Mouse (Mus musculus) small intestine, adult 2 months (tissue): Measurements from ENCODE around the gene Klhl20. TPM values are rescaled to one million over a fixed set of nuclear protein-coding genes. Genes with fewer than 3 reads are reported as not detected.
"Not testable (repeated sequence)": the region's sequence is repeated elsewhere in the genome, so short reads cannot be mapped to it uniquely, and the experiment has no call there.

Experiments used
- H3K27ac ChIP-seq: fragments of 200-500 bp; 2 replicates; pipeline ENCODE4 v1.5.1; 2012; ENCODE audit warnings: low read depth, low read length, control low read depth, inconsistent platforms; ENCODE audit not compliant: insufficient read depth
- H3K27me3 ChIP-seq: fragments of 200-500 bp; 2 replicates; pipeline ENCODE4 v1.6.1; 2012; ENCODE audit warnings: mild to moderate bottlenecking, moderate library complexity, low read length, inconsistent platforms; ENCODE audit not compliant: control insufficient read depth, insufficient read depth
- H3K36me3 ChIP-seq: fragments of 200-500 bp; 2 replicates; pipeline ENCODE4 v1.6.1; 2012; ENCODE audit warnings: mild to moderate bottlenecking, low read length, control low read depth, inconsistent platforms; ENCODE audit not compliant: control insufficient read depth, insufficient read depth
- H3K4me1 ChIP-seq: fragments of 200-500 bp; 2 replicates; pipeline ENCODE4 v1.6.1; 2012; ENCODE audit warnings: low read length, inconsistent platforms, mixed read lengths; ENCODE audit not compliant: control insufficient read depth, insufficient read depth, insufficient read length
- H3K4me3 ChIP-seq: fragments of 200-500 bp; 2 replicates; pipeline ENCODE4 v1.5.1; 2012; ENCODE audit warnings: low read depth, mild to moderate bottlenecking, control low read depth, inconsistent platforms, low read length, moderate library complexity
- CTCF ChIP-seq: fragments of 200-500 bp; IDR thresholded peaks from 2 replicates; pipeline ENCODE4 v1.5.1; 2012; ENCODE audit warnings: low read depth, mild to moderate bottlenecking, control low read depth, inconsistent platforms, low read length, moderate library complexity, mixed read lengths; ENCODE audit not compliant: insufficient replicate concordance, insufficient read length; ENCODE audit errors: extremely low read depth
- POLR2A ChIP-seq: fragments of 200-500 bp; IDR thresholded peaks from 2 replicates; pipeline ENCODE4 v1.6.1; 2012; ENCODE audit warnings: low read depth, mild to moderate bottlenecking, control low read depth, inconsistent platforms, low read length, moderate library complexity
- WGBS: fragments of 180-500 bp; shearing (Covaris S2); methylation state at CpG from one replicate; pipeline ENCODE4 v1.1.7; 2018; 5-methylcytosine and 5-hydroxymethylcytosine counted together
- polyA plus RNA-seq: library from polyadenylated mRNA; depleted of rRNA; stranded (reverse); fragments of >200 nt; gene quantifications from 2 replicates; pipeline ENCODE4 v1.2.3, GENCODE M21; 2012

Klhl20 gene
- polyA plus RNA-seq, 1 experiment, result 2.7 TPM

GRCm38 (mm10) chr1:161147888-161148287, 16.6 kb upstream of the Klhl20 start:
- Histone ChIP-seq H3K36me3 (no peaks in the 10 kb centered on the region), H3K27ac (no peak overlapping the region), H3K4me3 (no peak overlapping the region), H3K27me3 (no peaks in the 10 kb centered on the region), H3K4me1 (no peaks in the 10 kb centered on the region)
- TF ChIP-seq POLR2A (no peak), CTCF (no peak)
- 79% methylated on average over 2 of the region's 2 CpGs for WGBS

GRCm38 (mm10) chr1:161145611-161146010, 14.3 kb upstream of the Klhl20 start:
- not testable (repeated sequence) for H3K4me1 ChIP-seq, H3K27me3 ChIP-seq, H3K36me3 ChIP-seq, H3K4me3 ChIP-seq, H3K27ac ChIP-seq
- WGBS, result 67% methylated on average over 8 of the region's 8 CpGs

GRCm38 (mm10) chr1:161143216-161143615, 11.9 kb upstream of the Klhl20 start:
- 90% methylated on average over 7 of the region's 7 CpGs for WGBS
- H3K4me3 ChIP-seq, result no peak overlapping the region
- no peak overlapping the region for H3K27ac ChIP-seq
- no peaks in the 10 kb centered on the region for H3K27me3 ChIP-seq
- H3K36me3 ChIP-seq, result no peaks in the 10 kb centered on the region
- TF ChIP-seq CTCF (no peak), POLR2A (no peak)
- H3K4me1 ChIP-seq, result peaks cover 4% of the 10 kb centered on the region; the same call in 1 of the 2 replicates

GRCm38 (mm10) chr1:161142531-161143159, 11.3 kb upstream of the Klhl20 start, which contains the start of gene Ankrd45:
Ankrd45 (plus strand) TSS chr1:161142691.
- H3K36me3 ChIP-seq, result no peaks in the 10 kb centered on the region
- H3K27ac ChIP-seq, result no peak within 1 kb of the TSS
- no peak for TF ChIP-seq CTCF
- peak within 1 kb of the TSS; percentile 14; the same call in 1 of the 2 replicates for H3K4me3 ChIP-seq
- H3K27me3 ChIP-seq, result no peaks in the 10 kb centered on the region
- peaks cover 4% of the 10 kb centered on the region; the same call in 1 of the 2 replicates for H3K4me1 ChIP-seq
- 10% methylated on average over 33 of the region's 33 CpGs for WGBS

- Histone ChIP-seq H3K4me3 (no peak overlapping the region), H3K4me1 (peaks cover 4% of the 10 kb centered on the region; the same call in 1 of the 2 replicates), H3K27me3 (no peaks in the 10 kb centered on the region), H3K27ac (no peak overlapping the region), H3K36me3 (no peaks in the 10 kb centered on the region)
- WGBS, result 76% methylated on average over 9 of the region's 9 CpGs
- TF ChIP-seq CTCF (no peak), POLR2A (no peak)
Observed at GRCm38 (mm10) chr1:161140026-161140762, 8.9 kb upstream of the Klhl20 start.

- H3K36me3 ChIP-seq, result no peaks in the 10 kb centered on the region
- no peak overlapping the region for H3K4me3 ChIP-seq
- no peak for TF ChIP-seq POLR2A
- TF ChIP-seq CTCF, result no peak
- WGBS, result 80% methylated on average over 2 of the region's 2 CpGs
- no peaks in the 10 kb centered on the region for H3K27me3 ChIP-seq
- no peak overlapping the region for H3K27ac ChIP-seq
- peaks cover 4% of the 10 kb centered on the region; the same call in 1 of the 2 replicates for H3K4me1 ChIP-seq
Observed at GRCm38 (mm10) chr1:161139496-161139895, 8.2 kb upstream of the Klhl20 start.

DNA sequence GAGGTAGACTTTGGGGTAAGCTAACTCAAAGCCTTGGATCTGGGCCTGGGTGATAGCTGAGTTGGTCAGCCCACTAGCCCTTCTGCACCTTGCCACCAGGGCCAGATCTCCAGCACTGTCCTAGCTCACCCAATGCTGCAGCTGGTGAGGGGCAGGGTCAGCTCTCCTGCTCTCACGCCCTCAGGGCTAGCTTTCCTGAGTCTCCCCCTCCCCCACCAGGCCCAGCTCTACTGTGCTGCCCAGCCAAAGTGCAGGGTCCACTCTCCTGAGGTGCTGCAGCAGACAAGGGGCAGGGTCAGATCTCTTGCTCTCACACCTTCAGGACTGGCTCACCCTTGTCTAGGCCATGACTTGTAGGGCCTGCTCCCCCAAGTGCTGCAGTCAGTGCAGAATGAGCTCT, 4.8 kb downstream of the Klhl20 start:
- Histone ChIP-seq H3K4me1 (peaks cover 7% of the 10 kb centered on the region; the same call in 1 of the 2 replicates), H3K27ac (no peak overlapping the region), H3K27me3 (no peaks in the 10 kb centered on the region), H3K4me3 (no peak overlapping the region), H3K36me3 (peaks cover 5% of the 10 kb centered on the region; the same call in 1 of the 2 replicates)
- 92% methylated on average over 1 of the region's 1 CpGs for WGBS
- TF ChIP-seq POLR2A, result no peak
- no peak for TF ChIP-seq CTCF
